Mouse (Mus musculus) kidney, adult 18-20 months (tissue): ENCODE data around the gene Pcdh9.

Source experiments
- DNase-seq: peaks from one replicate; pipeline ENCODE4 v3.0.0; 2021

Gene Pcdh9

GRCm38 (mm10) chr14:93890519-93891370, at the start of gene Pcdh9:
Pcdh9 (minus strand) TSS chr14:93890679.
- peak; percentile 40 for DNase-seq

- no peak for DNase-seq
Measured at GRCm38 (mm10) chr14:93906928-93907327, 16.4 kb upstream of the Pcdh9 start.

GRCm38 (mm10) chr14:93898533-93898932, 8.1 kb upstream of the Pcdh9 start:
- no peak for DNase-seq

GRCm38 (mm10) chr14:93895131-93895530, 4.7 kb upstream of the Pcdh9 start:
- DNase-seq = no peak

GRCm38 (mm10) chr14:93891371-93891746, 880 bp upstream of the Pcdh9 start:
- DNase-seq = no peak

- DNase-seq = no peak
Measured at GRCm38 (mm10) chr14:93889839-93890518, 500 bp downstream of the Pcdh9 start.

- no peak for DNase-seq
Measured at GRCm38 (mm10) chr14:93889231-93889630, 1.2 kb downstream of the Pcdh9 start.

- DNase-seq = no peak
Measured at GRCm38 (mm10) chr14:93888346-93888745, 2.1 kb downstream of the Pcdh9 start.

GRCm38 (mm10) chr14:93887066-93887465, 3.4 kb downstream of the Pcdh9 start:
- no peak for DNase-seq

GRCm38 (mm10) chr14:93885551-93886084, 4.9 kb downstream of the Pcdh9 start:
- DNase-seq = no peak

- peak; percentile 16 for DNase-seq
Measured at GRCm38 (mm10) chr14:93884467-93884866, 6.0 kb downstream of the Pcdh9 start.

- DNase-seq = no peak
Measured at GRCm38 (mm10) chr14:93880071-93880470, 10.4 kb downstream of the Pcdh9 start.

GRCm38 (mm10) chr14:93875968-93876367, 14.5 kb downstream of the Pcdh9 start:
- no peak for DNase-seq

GRCm38 (mm10) chr14:93868211-93868610, 22.3 kb downstream of the Pcdh9 start:
- DNase-seq = no peak

GRCm38 (mm10) chr14:93858069-93858468, 32.4 kb downstream of the Pcdh9 start:
- DNase-seq = no peak

GRCm38 (mm10) chr14:93846091-93846677, 44.3 kb downstream of the Pcdh9 start:
- no peak for DNase-seq

- no peak for DNase-seq
Measured at GRCm38 (mm10) chr14:93842686-93843288, 47.7 kb downstream of the Pcdh9 start.

- DNase-seq = no peak
Measured at GRCm38 (mm10) chr14:93832511-93832910, 58.0 kb downstream of the Pcdh9 start.

GRCm38 (mm10) chr14:93827159-93827558, 63.3 kb downstream of the Pcdh9 start:
- DNase-seq = no peak

- no peak for DNase-seq
Measured at GRCm38 (mm10) chr14:93826042-93826462, 64.4 kb downstream of the Pcdh9 start.

- DNase-seq = no peak
Measured at GRCm38 (mm10) chr14:93818845-93819244, 71.6 kb downstream of the Pcdh9 start.

GRCm38 (mm10) chr14:93817591-93817990, 72.9 kb downstream of the Pcdh9 start:
- no peak for DNase-seq

- DNase-seq = no peak
Measured at GRCm38 (mm10) chr14:93794530-93794929, 95.9 kb downstream of the Pcdh9 start.
